Mouse (Mus musculus) liver, postnatal 0 days (tissue): ENCODE measurements around the gene A530032D15Rik. TPM values are rescaled to one million over a fixed set of nuclear protein-coding genes. Genes with fewer than 3 reads are reported as not detected.
"Not testable (repeated sequence)": the region's sequence is repeated elsewhere in the genome, so short reads cannot be mapped to it uniquely, and the experiment has no call there.

ENCODE experiments used
- ATAC-seq: fragments of 200-750 bp; cut with Nextera tagmentation; 2 replicates; pipeline ENCODE4 v1.8.0; 2017; ENCODE audit warnings: mild to moderate bottlenecking, moderate library complexity
- DNase-seq: peaks from one replicate; pipeline ENCODE4 v3.0.0-alpha.2; 2016
- H3K27ac ChIP-seq: fragments of 300-500 bp; sonication (generic); 2 replicates; pipeline ENCODE4 v1.5.1; 2014; ENCODE audit warnings: antibody characterized with exemption, moderate library complexity, mild to moderate bottlenecking, low read depth
- H3K27me3 ChIP-seq: fragments of 300-500 bp; sonication (generic); 2 replicates; pipeline ENCODE4 v1.6.1; 2014; ENCODE audit warnings: low read length, control low read depth, mixed read lengths; ENCODE audit not compliant: insufficient read depth
- H3K36me3 ChIP-seq: fragments of 300-500 bp; sonication (generic); replicated peaks from 2 replicates; pipeline ENCODE4 v1.6.1; 2014; ENCODE audit warnings: mild to moderate bottlenecking, control low read depth, low read length, moderate library complexity, mixed read lengths; ENCODE audit not compliant: insufficient read depth
- H3K4me1 ChIP-seq: fragments of 300-500 bp; sonication (generic); 2 replicates; pipeline ENCODE4 v1.6.1; 2014; ENCODE audit warnings: antibody characterized with exemption, mild to moderate bottlenecking, control low read depth; ENCODE audit not compliant: insufficient read depth
- H3K4me2 ChIP-seq: fragments of 300-500 bp; sonication (generic); 2 replicates; pipeline ENCODE4 v1.6.1; 2014; ENCODE audit warnings: low read depth, mild to moderate bottlenecking, low read length, moderate library complexity, mixed read lengths
- H3K4me3 ChIP-seq: fragments of 300-500 bp; sonication (generic); 2 replicates; pipeline ENCODE4 v1.5.1; 2014; ENCODE audit warnings: low read depth, low read length
- H3K9ac ChIP-seq: fragments of 300-500 bp; sonication (generic); replicated peaks from 2 replicates; pipeline ENCODE4 v1.6.1; 2014; ENCODE audit warnings: mild to moderate bottlenecking, moderate library complexity
- H3K9me3 ChIP-seq: fragments of 300-500 bp; sonication (generic); 2 replicates; pipeline ENCODE4 v1.6.1; 2016; ENCODE audit warnings: mild to moderate bottlenecking, control low read depth, low read length, mixed read lengths
- WGBS: fragments of 180-500 bp; shearing (Covaris S2); extraction: QIAGEN DNeasy Blood & Tissue Kit; methylation state at CpG from one replicate; pipeline ENCODE4 v1.1.7; 2014; ENCODE audit not compliant: insufficient replicate concordance; 5-methylcytosine and 5-hydroxymethylcytosine counted together
- polyA plus RNA-seq: library from polyadenylated mRNA; unstranded; fragments of >200 nt; fragmentation: Nextera tagmentation; extraction: Ambion mirVana; gene quantifications from 2 replicates; pipeline ENCODE4 v1.2.1, GENCODE M21; 2015

A530032D15Rik gene
- polyA plus RNA-seq, 1 experiment from 2014 or later = 0.23 TPM

GRCm38 (mm10) chr1:85111572-85111971 is 1.9 kb upstream of the A530032D15Rik start:
- not testable (repeated sequence) for ATAC-seq, H3K4me1 ChIP-seq, H3K27me3 ChIP-seq, H3K27ac ChIP-seq, H3K9ac ChIP-seq, H3K4me3 ChIP-seq, H3K36me3 ChIP-seq, H3K4me2 ChIP-seq, H3K9me3 ChIP-seq
- 56% methylated on average over 8 of the region's 10 CpGs for WGBS
- peak; percentile 13 for DNase-seq

GRCm38 (mm10) chr1:85110876-85111275 is 1.2 kb upstream of the A530032D15Rik start:
- 71% methylated on average over 2 of the region's 3 CpGs for WGBS

GRCm38 (mm10) chr1:85106013-85106412 is 3.6 kb downstream of the A530032D15Rik start:
- not testable (repeated sequence) for H3K9ac ChIP-seq, H3K4me3 ChIP-seq, H3K4me1 ChIP-seq, ATAC-seq, DNase-seq, H3K36me3 ChIP-seq, H3K27ac ChIP-seq, H3K9me3 ChIP-seq, H3K27me3 ChIP-seq, H3K4me2 ChIP-seq
- WGBS = 59% methylated on average over 5 of the region's 6 CpGs

More at GRCm38 (mm10) chr1:85110876-85111275, 1.2 kb upstream of the A530032D15Rik start:
- not testable (repeated sequence) for ATAC-seq, H3K4me3 ChIP-seq, H3K9me3 ChIP-seq, H3K36me3 ChIP-seq, H3K27me3 ChIP-seq, H3K27ac ChIP-seq, H3K4me1 ChIP-seq, H3K9ac ChIP-seq, DNase-seq, H3K4me2 ChIP-seq

GRCm38 (mm10) chr1:85105336-85105735 is 4.3 kb downstream of the A530032D15Rik start:
- ATAC-seq, H3K4me1 ChIP-seq, DNase-seq, H3K4me3 ChIP-seq, H3K9ac ChIP-seq, H3K4me2 ChIP-seq, H3K9me3 ChIP-seq, H3K27me3 ChIP-seq, H3K27ac ChIP-seq, H3K36me3 ChIP-seq: not testable (repeated sequence)
- WGBS = 68% methylated on average over 4 of the region's 4 CpGs

GRCm38 (mm10) chr1:85101754-85102153 is 7.9 kb downstream of the A530032D15Rik start:
- WGBS = 66% methylated on average over 4 of the region's 4 CpGs
- DNase-seq, H3K4me2 ChIP-seq, H3K4me3 ChIP-seq, ATAC-seq, H3K4me1 ChIP-seq, H3K9me3 ChIP-seq, H3K27me3 ChIP-seq, H3K27ac ChIP-seq, H3K36me3 ChIP-seq, H3K9ac ChIP-seq: not testable (repeated sequence)

GRCm38 (mm10) chr1:85099864-85100263 is 9.8 kb downstream of the A530032D15Rik start, which contains the start of gene Gm10553:
Gm10553 (plus strand) TSS chr1:85100164.
- H3K4me1 ChIP-seq, H3K4me3 ChIP-seq, DNase-seq, H3K27me3 ChIP-seq, H3K9me3 ChIP-seq, H3K9ac ChIP-seq, H3K4me2 ChIP-seq, H3K36me3 ChIP-seq, H3K27ac ChIP-seq, ATAC-seq: not testable (repeated sequence)
- 50% methylated on average over 1 of the region's 1 CpGs for WGBS

GRCm38 (mm10) chr1:85099081-85099480 is 10.6 kb downstream of the A530032D15Rik start:
- not testable (repeated sequence) for H3K36me3 ChIP-seq, ATAC-seq, H3K9ac ChIP-seq, H3K27ac ChIP-seq, H3K9me3 ChIP-seq, H3K4me1 ChIP-seq, H3K27me3 ChIP-seq, H3K4me3 ChIP-seq, DNase-seq, H3K4me2 ChIP-seq
- WGBS = 74% methylated on average over 5 of the region's 7 CpGs

GRCm38 (mm10) chr1:85093011-85093572 is 16.6 kb downstream of the A530032D15Rik start:
- WGBS = 74% methylated on average over 6 of the region's 7 CpGs
- DNase-seq = peak; percentile 10
- not testable (repeated sequence) for H3K4me1 ChIP-seq, H3K4me2 ChIP-seq, H3K27ac ChIP-seq, H3K36me3 ChIP-seq, H3K27me3 ChIP-seq, ATAC-seq, H3K9ac ChIP-seq, H3K4me3 ChIP-seq, H3K9me3 ChIP-seq

- H3K4me2 ChIP-seq, H3K27me3 ChIP-seq, H3K9me3 ChIP-seq, H3K4me1 ChIP-seq, H3K4me3 ChIP-seq, H3K9ac ChIP-seq, H3K36me3 ChIP-seq, H3K27ac ChIP-seq, ATAC-seq, DNase-seq: not testable (repeated sequence)
- WGBS = 28% methylated on average over 1 of the region's 3 CpGs
Observed at GRCm38 (mm10) chr1:85092169-85092568, 17.5 kb downstream of the A530032D15Rik start.

- H3K4me1 ChIP-seq, H3K27ac ChIP-seq, H3K4me3 ChIP-seq, H3K36me3 ChIP-seq, H3K9ac ChIP-seq, ATAC-seq, DNase-seq, H3K4me2 ChIP-seq, H3K9me3 ChIP-seq, H3K27me3 ChIP-seq: not testable (repeated sequence)
- WGBS = 40% methylated on average over 1 of the region's 1 CpGs
Observed at GRCm38 (mm10) chr1:85086211-85086610, 23.4 kb downstream of the A530032D15Rik start.
